In the genomic region with DNA sequence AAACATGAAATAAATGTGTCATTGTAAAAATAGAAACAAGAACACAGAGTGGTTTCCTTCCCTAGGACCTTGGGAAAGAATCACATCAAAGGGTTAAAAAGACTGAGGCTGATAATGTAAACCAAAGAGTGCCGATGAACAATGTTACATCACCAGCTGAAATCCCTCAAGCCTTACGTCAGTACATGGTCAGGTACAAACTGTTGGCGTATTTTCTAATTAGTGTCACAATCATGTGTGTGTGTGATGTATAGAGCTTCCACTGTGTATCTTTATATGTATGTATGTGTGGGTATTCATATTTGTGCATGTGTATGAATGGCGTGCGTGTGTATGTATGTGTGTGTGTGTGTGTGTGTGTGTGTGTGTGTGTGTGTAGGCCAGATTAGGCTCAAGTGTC, we compare ENCODE assay signal across 29 mouse cellular contexts.
"Had no signal": no experiment of that assay in that cellular context is flagged by ENCODE, and none has a peak within 500 bp of the region (broad histone marks: within the 10 kb centered on the region; RNA-seq: fewer than 3 reads in every experiment).

No protein-coding gene starts in this region.

- H3K4me2 ChIP-seq: embryonic facial prominence, embryonic 12.5 days; embryonic facial prominence, embryonic 13.5 days; embryonic facial prominence, embryonic 15.5 days; forebrain, embryonic 12.5 days; forebrain, embryonic 13.5 days; forebrain, embryonic 15.5 days had no signal

- H3K9ac ChIP-seq: embryonic facial prominence, embryonic 12.5 days; embryonic facial prominence, embryonic 13.5 days; embryonic facial prominence, embryonic 15.5 days; forebrain, embryonic 12.5 days; forebrain, embryonic 13.5 days; forebrain, embryonic 15.5 days; forebrain, postnatal 0 days had no signal

- H3K27ac ChIP-seq: embryonic facial prominence, embryonic 10.5 days; embryonic facial prominence, embryonic 12.5 days; embryonic facial prominence, embryonic 13.5 days; embryonic facial prominence, embryonic 15.5 days; forebrain, embryonic 10.5 days; forebrain, embryonic 12.5 days; forebrain, embryonic 13.5 days; forebrain, embryonic 15.5 days; gastrocnemius, adult 2 months; heart, adult 2 months had no signal

- H3K27me3 ChIP-seq: embryonic facial prominence, embryonic 12.5 days; embryonic facial prominence, embryonic 13.5 days; embryonic facial prominence, embryonic 15.5 days; forebrain, embryonic 12.5 days; forebrain, embryonic 13.5 days; forebrain, embryonic 15.5 days had no signal

- H3K9me3 ChIP-seq: embryonic facial prominence, embryonic 10.5 days; embryonic facial prominence, embryonic 12.5 days; embryonic facial prominence, embryonic 13.5 days; embryonic facial prominence, embryonic 15.5 days; forebrain, embryonic 10.5 days; forebrain, embryonic 12.5 days; forebrain, embryonic 13.5 days; forebrain, embryonic 15.5 days had no signal

- H3K4me1 ChIP-seq: embryonic facial prominence, embryonic 12.5 days; embryonic facial prominence, embryonic 13.5 days; embryonic facial prominence, embryonic 15.5 days; forebrain, embryonic 10.5 days; forebrain, embryonic 12.5 days; forebrain, embryonic 13.5 days; forebrain, embryonic 15.5 days had no signal

- ATAC-seq: forebrain, embryonic 13.5 days; forebrain, embryonic 14.5 days; forebrain, embryonic 15.5 days; forebrain, embryonic 16.5 days; forebrain, postnatal 0 days had no signal

- DNase-seq: cerebellum, adult 2 months; cerebellum, adult 8-10 months; cerebellum, adult 9-10 months; cerebellum, adult 9-11 months; cerebellum, postnatal 10 days; cerebellum, postnatal 14 days; cerebellum, postnatal 25 days; cerebellum, postnatal 36 days; embryo, embryonic 11 days; forebrain, postnatal 0 days; gastrocnemius, adult 2 months; gastrocnemius, postnatal 10 days; gastrocnemius, postnatal 14 days; gastrocnemius, postnatal 25 days; gastrocnemius, postnatal 36 days; heart, adult 11 months; heart, adult 18-20 months; heart, adult 2 months had no signal

- H3K36me3 ChIP-seq: embryonic facial prominence, embryonic 10.5 days; embryonic facial prominence, embryonic 12.5 days; embryonic facial prominence, embryonic 13.5 days; embryonic facial prominence, embryonic 15.5 days; forebrain, embryonic 10.5 days; forebrain, embryonic 12.5 days; forebrain, embryonic 15.5 days had no signal

- H3K4me3 ChIP-seq: embryonic facial prominence, embryonic 10.5 days; embryonic facial prominence, embryonic 12.5 days; embryonic facial prominence, embryonic 13.5 days; embryonic facial prominence, embryonic 15.5 days; erythroblast, embryonic 14.5 days; forebrain, embryonic 10.5 days; forebrain, embryonic 12.5 days; forebrain, embryonic 13.5 days; forebrain, embryonic 15.5 days; gastrocnemius, adult 2 months; heart, adult 2 months had no signal
